Mouse (Mus musculus): ENCODE data around the gene Rpl28.
"Not testable (repeated sequence)": the region's sequence is repeated elsewhere in the genome, so short reads cannot be mapped to it uniquely, and the experiment has no call there.

Rpl28 gene

GRCm38 (mm10) chr7:4783667-4784268 lies 8.9 kb upstream of the Rpl28 start:
- peak in 1 of 2 experiments; percentile 45 for DNase-seq (ENCODE audit: low spot score in 2 of 2)

DNA sequence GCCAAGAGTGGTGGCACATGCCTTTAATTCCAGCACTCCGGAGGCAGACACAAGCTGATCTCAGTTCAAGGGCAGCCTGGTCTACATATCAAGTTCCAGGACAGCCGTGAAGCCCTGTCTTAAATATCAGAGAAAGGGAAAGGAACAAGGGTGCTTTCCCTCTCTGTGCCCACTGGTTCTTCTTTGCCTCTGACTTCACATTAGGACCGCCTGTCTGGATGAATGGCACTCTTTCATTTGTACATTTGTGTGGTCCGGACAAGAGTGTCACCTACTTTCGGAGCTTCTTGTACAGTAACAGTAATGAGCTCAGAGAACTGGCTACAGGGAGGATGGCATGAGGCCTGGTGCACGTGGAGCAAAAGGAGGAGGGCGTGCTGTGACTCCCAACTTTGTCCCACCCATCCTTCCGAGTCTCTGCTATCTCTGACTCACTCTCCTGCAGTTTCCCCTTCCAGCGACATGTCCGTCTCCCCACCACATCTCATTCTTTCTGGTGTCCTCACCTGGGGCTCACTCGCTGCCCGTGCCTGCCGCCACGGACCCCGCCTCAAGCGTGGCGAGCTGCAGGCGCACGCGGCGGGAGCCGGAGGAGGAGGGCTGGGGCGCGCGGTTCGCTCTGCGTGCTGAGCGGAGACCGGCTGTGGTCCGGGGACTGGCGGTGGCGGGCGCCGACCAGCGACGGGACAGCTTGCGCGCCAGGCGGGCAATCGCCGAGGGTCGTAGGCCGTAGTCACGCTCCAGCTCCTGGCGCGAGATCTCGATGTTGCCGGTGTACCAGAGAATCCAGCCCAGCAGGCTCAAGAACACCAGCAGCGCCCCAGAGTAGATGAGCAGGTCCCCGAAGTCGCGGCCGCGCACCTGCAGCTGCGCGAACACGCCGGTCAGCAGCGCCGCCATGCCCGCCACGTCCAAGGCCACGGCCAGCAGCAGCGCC lies 3.9 kb upstream of the Rpl28 start:
- DNase-seq (ENCODE audit: low spot score in 2 of 2), result peak in 1 of 2 experiments; percentile 50

DNA sequence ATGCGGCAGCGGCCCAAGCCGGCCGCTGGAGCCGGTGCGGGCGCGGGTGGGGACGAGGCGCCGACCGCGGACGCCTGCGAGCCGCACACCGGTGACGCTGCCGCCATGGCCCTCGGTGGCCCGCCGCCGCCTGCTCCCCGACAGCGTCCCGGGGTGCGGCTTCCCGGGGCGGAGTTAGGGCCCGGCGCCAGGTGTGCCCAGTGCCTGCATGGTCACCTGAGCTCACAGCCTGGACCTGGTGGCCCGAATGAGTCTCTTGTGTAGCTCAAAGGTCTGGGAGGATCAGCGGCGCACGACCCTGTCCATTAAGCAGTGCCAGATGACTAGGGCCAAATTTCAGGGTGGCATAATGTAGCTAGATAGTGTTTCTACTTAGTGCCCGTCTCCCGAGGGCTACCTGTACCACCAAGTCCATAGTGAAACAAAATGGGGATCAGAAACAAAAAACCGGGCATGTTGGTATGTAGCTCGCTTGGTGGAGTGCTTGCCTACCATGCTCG lies 3.2 kb upstream of the Rpl28 start, which contains the start of gene Tmem238:
Gene Tmem238 (minus strand): TSS at position 221 of the 500 bp plus-strand sequence.
- no peak for DNase-seq (ENCODE audit: low spot score in 2 of 2)

GRCm38 (mm10) chr7:4793248-4793647 lies 574 bp downstream of the Rpl28 start:
- DNase-seq (ENCODE audit: low spot score in 2 of 2), result not testable (repeated sequence)

DNA sequence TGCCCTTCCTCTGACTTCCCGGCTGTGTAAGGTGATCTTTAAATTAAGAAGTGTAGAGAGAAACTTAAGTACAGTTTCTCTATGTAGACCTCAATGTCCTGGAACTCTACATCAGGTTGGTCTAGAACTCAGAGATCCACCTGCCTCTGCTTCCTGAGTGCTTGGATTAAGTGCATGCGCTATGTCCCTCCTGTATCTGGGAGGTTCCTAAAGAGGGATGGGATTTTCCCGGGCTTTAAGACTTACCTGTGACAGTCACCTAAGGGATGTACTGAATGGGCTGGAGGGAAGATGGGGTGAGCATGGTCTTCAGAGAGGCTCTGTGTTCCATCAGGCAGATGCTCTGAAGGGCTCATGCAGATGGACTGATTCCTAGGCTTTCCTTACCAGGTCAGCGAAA lies 1.0 kb downstream of the Rpl28 start:
- DNase-seq (ENCODE audit: low spot score in 2 of 2), result no peak

GRCm38 (mm10) chr7:4794631-4795168 lies 2.0 kb downstream of the Rpl28 start:
- DNase-seq (ENCODE audit: low spot score in 2 of 2), result no peak

DNA sequence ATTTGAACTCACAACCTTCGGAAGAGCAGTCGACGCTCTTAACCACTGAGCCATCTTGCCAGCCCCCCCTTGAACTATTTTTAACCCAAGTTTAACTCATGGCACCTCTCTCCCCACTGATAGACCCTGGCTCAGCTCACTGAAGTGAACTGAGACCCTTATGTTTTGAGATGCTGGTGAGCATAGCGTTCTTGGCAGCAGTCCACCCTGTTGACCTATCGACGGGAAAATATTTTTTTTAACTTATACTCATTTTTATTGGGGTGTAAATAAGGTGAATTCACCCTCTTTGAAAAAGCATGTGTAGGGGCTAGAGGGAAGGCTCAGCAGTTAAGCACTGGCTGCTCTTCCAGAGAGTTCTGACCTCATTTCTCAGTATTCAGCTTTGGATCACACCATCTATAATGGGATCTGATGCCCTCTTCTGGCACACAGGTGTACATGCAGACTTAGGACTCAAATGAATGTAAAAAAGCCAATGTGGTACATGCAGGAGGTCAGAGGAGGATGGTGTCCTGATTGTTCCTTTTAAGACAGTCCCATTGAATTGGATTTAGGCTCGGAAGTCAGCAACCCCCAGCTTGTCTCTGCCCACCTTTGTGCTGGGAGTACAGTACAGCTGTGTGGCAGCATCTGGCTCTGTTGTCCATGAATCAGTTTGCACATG lies 3.2 kb downstream of the Rpl28 start:
- peak in 1 of 2 experiments; percentile 26 for DNase-seq (ENCODE audit: low spot score in 2 of 2)

GRCm38 (mm10) chr7:4802247-4802646 lies 9.6 kb downstream of the Rpl28 start:
- DNase-seq (ENCODE audit: low spot score in 2 of 2), result no peak

GRCm38 (mm10) chr7:4806716-4807115 lies 14.0 kb downstream of the Rpl28 start:
- peak in 1 of 2 experiments; percentile 42 for DNase-seq (ENCODE audit: low spot score in 2 of 2)

DNA sequence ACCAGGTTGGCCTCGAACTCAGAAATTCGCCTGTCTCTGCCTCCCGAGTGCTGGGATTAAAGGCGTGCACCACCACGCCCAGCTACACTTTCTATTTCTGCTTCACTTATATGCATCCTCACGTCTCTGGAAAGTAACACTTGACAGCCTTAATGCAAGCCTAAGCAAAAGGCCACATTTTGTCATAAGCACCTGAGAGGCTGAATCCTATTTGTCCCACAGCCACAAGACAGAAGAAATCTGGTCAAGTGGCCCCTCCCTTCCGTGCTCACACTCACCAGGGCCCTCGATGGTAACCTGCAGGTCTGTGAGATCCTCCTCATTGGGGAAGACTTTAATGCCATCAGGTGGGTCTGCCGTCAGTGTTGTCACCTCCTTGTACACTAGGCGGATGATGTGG lies 18.5 kb downstream of the Rpl28 start:
- DNase-seq (ENCODE audit: low spot score in 2 of 2), result not testable (repeated sequence)

DNA sequence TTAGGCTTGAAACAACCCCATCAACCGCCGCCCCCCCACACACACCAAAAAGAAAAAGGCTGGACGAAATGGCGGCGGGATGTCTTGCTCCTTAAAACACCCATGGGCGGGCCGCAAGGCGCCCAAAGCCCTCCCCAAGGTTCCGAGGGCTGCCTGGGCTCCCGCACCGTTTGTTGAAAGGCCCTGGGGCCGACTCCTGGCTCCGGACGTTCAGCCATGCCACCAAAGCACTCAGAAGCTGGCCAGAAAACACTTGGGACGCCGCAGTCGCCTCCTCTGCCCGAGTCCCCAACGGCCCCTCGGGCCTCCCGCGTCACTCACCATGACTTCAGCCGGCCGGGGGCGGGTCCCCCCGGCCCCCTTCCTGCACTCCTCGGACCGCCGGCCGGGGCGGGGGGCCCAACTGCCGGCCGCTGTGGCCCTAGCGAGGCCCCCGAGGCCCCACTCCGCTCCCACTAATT lies 19.2 kb downstream of the Rpl28 start:
- DNase-seq (ENCODE audit: low spot score in 2 of 2), result no peak

DNA sequence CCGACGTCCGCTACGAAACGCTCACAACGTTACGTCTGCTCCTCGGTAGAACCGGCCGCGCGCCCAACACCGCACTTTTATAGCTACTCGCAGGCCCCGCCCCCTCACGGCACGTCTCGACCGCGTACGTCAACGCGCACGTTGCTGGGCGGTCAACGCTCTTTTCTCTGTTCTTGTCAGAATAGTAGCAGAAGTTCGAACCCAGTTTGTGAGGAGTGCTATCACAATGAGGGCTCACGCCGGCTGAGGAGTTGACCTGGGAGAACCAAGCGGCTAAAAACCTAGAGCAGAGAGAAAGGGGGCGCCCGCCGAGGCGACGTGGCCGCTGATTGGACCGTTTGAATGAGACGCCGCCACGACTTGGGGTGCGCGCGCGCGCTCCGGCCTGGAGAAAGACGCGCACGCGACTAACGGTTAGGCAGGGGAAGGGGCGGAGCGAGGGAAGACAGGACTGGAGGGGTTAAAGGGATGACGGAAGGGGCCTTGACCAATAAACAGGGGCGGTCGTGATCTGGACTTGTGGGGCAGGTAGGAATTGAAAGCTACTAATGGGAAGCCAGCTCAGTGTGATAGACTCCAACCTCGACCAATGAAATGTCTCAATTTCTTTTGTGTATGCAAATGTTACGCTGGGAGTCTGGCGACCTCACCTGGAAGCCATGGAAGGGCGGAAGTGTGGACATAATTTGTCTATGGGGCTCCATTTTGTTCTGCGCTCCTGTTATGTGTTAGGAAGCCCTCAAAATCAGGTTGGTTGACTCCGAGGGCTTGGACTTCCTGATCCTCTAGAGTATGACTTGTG lies 19.8 kb downstream of the Rpl28 start, which contains the start of gene Ube2s:
Gene Ube2s (minus strand): TSS at position 288 of the 802 bp plus-strand sequence.
- peak; percentile 99 for DNase-seq (ENCODE audit: low spot score in 2 of 2)

DNA sequence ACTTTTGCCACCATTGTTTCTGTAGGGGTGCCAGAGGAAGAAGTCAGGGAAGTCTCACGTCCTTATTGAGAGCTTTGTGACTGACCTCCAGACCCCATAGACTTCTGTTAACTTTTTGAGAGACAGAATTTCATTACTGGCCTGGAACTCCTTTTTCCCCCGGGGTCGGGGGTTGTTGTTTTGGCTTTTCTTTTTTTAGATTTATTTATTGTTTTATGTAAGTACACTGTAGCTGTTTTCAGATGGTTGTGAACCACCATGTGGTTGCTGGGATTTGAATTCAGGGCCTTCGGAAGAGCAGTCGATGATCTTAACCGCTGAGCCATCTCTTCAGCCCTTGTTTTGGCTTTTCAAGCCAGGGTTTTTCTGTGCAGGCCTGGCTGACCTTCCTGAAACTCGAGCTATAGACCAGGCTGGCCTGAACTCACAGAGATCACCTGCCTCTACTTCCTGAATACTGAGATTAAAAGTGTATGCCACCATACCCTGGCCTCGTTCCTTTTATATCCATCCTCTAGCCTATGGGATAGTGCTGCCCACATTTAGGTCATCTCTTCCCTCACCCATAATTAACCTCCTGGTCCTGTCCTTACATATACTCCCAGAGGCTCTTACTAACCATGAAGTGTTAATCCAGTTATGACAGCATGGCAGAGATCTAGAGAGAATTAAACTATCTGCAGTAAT lies 20.6 kb downstream of the Rpl28 start:
- no peak for DNase-seq (ENCODE audit: low spot score in 2 of 2)

DNA sequence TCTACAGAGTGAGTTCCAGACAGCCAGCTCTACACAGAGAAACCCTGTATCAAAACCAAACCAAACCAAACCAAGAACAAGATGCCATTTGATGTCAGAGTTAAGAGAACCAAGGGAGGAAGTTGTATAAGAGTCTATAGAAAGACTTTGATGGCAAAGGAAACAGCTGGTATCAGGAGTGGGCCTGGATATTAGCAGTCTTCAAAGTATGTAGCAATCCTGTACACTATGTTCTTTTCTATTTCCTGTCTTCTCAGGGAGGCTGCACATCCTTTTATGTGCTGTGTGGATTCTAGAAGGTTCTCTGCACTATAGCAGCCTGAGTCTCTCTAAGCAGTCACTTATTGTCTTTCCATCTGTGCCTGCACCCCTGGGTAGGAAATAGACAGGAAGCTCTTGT lies 23.9 kb downstream of the Rpl28 start:
- no peak for DNase-seq (ENCODE audit: low spot score in 2 of 2)

GRCm38 (mm10) chr7:4820925-4821324 lies 28.3 kb downstream of the Rpl28 start:
- DNase-seq (ENCODE audit: low spot score in 2 of 2), result not testable (repeated sequence)

GRCm38 (mm10) chr7:4821690-4822089 lies 29.0 kb downstream of the Rpl28 start:
- DNase-seq (ENCODE audit: low spot score in 2 of 2), result peak in 1 of 2 experiments; percentile 55

GRCm38 (mm10) chr7:4822162-4822907 lies 29.7 kb downstream of the Rpl28 start:
- no peak for DNase-seq (ENCODE audit: low spot score in 2 of 2)

DNA sequence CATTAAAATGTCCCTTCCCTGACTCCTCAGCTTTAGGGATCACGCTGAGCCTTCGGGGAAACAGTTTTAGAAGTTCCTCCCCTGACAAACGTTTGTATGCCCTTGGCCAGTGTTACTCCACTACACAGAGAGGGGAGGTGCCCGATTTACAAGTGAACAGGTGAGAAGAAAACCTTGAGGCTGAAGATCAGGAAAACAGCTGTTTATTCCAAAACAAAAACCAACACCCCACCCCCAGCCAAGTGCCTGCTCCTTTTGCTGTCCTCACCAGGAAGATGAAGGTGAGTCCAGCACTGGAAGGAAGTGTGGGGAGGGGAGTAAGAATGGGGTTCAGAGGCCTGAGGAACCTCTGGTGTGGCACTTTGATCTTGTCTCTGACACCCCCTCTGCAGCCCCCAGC lies 32.7 kb downstream of the Rpl28 start:
- DNase-seq (ENCODE audit: low spot score in 2 of 2), result no peak

GRCm38 (mm10) chr7:4830476-4830875 lies 37.8 kb downstream of the Rpl28 start:
- no peak for DNase-seq (ENCODE audit: low spot score in 2 of 2)
